22 mouse cellular contexts compared by ENCODE assay signal in genomic region chr2:168103341-168103740, GRCm38 (mm10). TPM values are rescaled to one million over a fixed set of nuclear protein-coding genes. Genes with fewer than 3 reads are reported as not detected.
DNase-seq lines count a peak whose midpoint lies in the region; ATAC-seq and TF ChIP-seq lines count a peak whose summit lies in the region.
"Had no signal": no experiment of that assay in that cellular context is flagged by ENCODE, and none has a peak within 500 bp of the region (broad histone marks: within the 10 kb centered on the region; RNA-seq: fewer than 3 reads in every experiment).

No protein-coding gene starts in this region.

- DNase-seq in liver, adult 2 months (ENCODE audit: extremely low read depth, low read depth, low spot score) = no peak
- DNase-seq in lung, postnatal 0 days (ENCODE audit: low spot score) = no peak
- DNase-seq in lung, postnatal 4 days = no peak
- no peak for DNase-seq in stomach, postnatal 0 days (ENCODE audit: low spot score)
- DNase-seq in layer of hippocampus, adult 2 months (ENCODE audit: low spot score in 2 of 2) = no peak
- DNase-seq: adrenal gland, postnatal 10 days; adrenal gland, postnatal 36 days; cerebellum, adult 2 months; cerebellum, adult 9-11 months; cerebellum, postnatal 25 days; forebrain, postnatal 0 days; gastrocnemius, adult 2 months; gastrocnemius, postnatal 14 days; heart, adult 11 months had no signal

- H3K9ac ChIP-seq in liver, adult 2 months (ENCODE audit: low read depth, low read length) = no peak overlapping the region; the same call in 1 of the 2 replicates
- H3K9ac ChIP-seq in liver, embryonic 12.5 days = no peak overlapping the region
- H3K9ac ChIP-seq in lung, postnatal 0 days (replicated peaks; ENCODE audit: low read depth) = no peak overlapping the region
- no peak overlapping the region for H3K9ac ChIP-seq in stomach, postnatal 0 days (ENCODE audit: low read length)
- H3K9ac ChIP-seq: embryonic facial prominence, embryonic 12.5 days; embryonic facial prominence, embryonic 15.5 days; forebrain, postnatal 0 days; hindbrain, embryonic 12.5 days; hindbrain, embryonic 15.5 days had no signal

- H3K36me3 ChIP-seq in liver, adult 2 months (ENCODE audit: control insufficient read depth, insufficient read depth, low read length) = no peaks in the 10 kb centered on the region
- H3K36me3 ChIP-seq in liver, embryonic 12.5 days = peaks cover 14% of the 10 kb centered on the region
- 0 out of 2 replicates have a peak, but pooled peaks cover 4% of the 10 kb centered on the region for H3K36me3 ChIP-seq in lung, postnatal 0 days (ENCODE audit: insufficient read depth, low read length)
- H3K36me3 ChIP-seq in stomach, postnatal 0 days (ENCODE audit: control insufficient read depth, insufficient read depth, low read length) = peaks cover 4% of the 10 kb centered on the region
- H3K36me3 ChIP-seq: embryonic facial prominence, embryonic 15.5 days had no signal

- peaks cover 4% of the 10 kb centered on the region; the same call in 1 of the 2 replicates for H3K79me2 ChIP-seq in liver, adult 2 months (ENCODE audit: control insufficient read depth, insufficient read depth, low read length)

- TF ChIP-seq CTCF in liver, adult 2 months (IDR thresholded peaks at IDR 0.05; ENCODE audit: low read depth, low read length) = no peak
- TF ChIP-seq CTCF in lung, postnatal 0 days (IDR thresholded peaks at IDR 0.05) = no peak
- TF ChIP-seq CTCF in stomach, postnatal 0 days (IDR thresholded peaks at IDR 0.05; ENCODE audit: low read depth) = no peak
- no peak for TF ChIP-seq CTCF in layer of hippocampus, adult 2 months (conservative IDR thresholded peaks at IDR 0.05)

- peaks cover 10% of the 10 kb centered on the region; the same call in 1 of the 2 replicates for H3K4me1 ChIP-seq in liver, adult 2 months (ENCODE audit: control insufficient read depth, insufficient read depth, low read length)
- peaks cover 3% of the 10 kb centered on the region for H3K4me1 ChIP-seq in liver, embryonic 12.5 days
- 0 out of 2 replicates have a peak, but pooled peaks cover 3% of the 10 kb centered on the region for H3K4me1 ChIP-seq in lung, postnatal 0 days (ENCODE audit: insufficient read depth, low read depth, low read length)
- no peaks in the 10 kb centered on the region for H3K4me1 ChIP-seq in stomach, postnatal 0 days (replicated peaks; ENCODE audit: control insufficient read depth, insufficient read depth)
- H3K4me1 ChIP-seq: embryonic facial prominence, embryonic 12.5 days had no signal

- 94% methylated on average over 10 of the region's 10 CpGs for WGBS in liver, adult 2 months
- WGBS in liver, embryonic 12.5 days (ENCODE audit: insufficient replicate concordance) = 69% methylated on average over 10 of the region's 10 CpGs
- WGBS in lung, postnatal 0 days = 89% methylated on average over 10 of the region's 10 CpGs
- WGBS in stomach, postnatal 0 days = 84% methylated on average over 10 of the region's 10 CpGs

- no peak overlapping the region for H3K4me2 ChIP-seq in liver, embryonic 12.5 days
- H3K4me2 ChIP-seq in lung, postnatal 0 days (replicated peaks; ENCODE audit: low read depth, low read length) = no peak overlapping the region
- H3K4me2 ChIP-seq in stomach, postnatal 0 days (replicated peaks; ENCODE audit: low read depth) = no peak overlapping the region
- H3K4me2 ChIP-seq: embryonic facial prominence, embryonic 12.5 days; embryonic facial prominence, embryonic 15.5 days; heart, embryonic 11.5 days; hindbrain, embryonic 12.5 days; hindbrain, embryonic 15.5 days had no signal

- no peak overlapping the region for H3K4me3 ChIP-seq in liver, adult 2 months (ENCODE audit: insufficient read depth, low read depth, low read length)
- H3K4me3 ChIP-seq in liver, embryonic 12.5 days = no peak overlapping the region
- no peak overlapping the region for H3K4me3 ChIP-seq in lung, postnatal 0 days (ENCODE audit: low read depth, low read length)
- H3K4me3 ChIP-seq in stomach, postnatal 0 days (ENCODE audit: low read depth, low read length) = no peak overlapping the region
- H3K4me3 ChIP-seq in layer of hippocampus, adult 2 months = no peak overlapping the region
- H3K4me3 ChIP-seq: embryonic facial prominence, embryonic 12.5 days; embryonic facial prominence, embryonic 15.5 days; gastrocnemius, adult 2 months; hindbrain, embryonic 12.5 days; hindbrain, embryonic 15.5 days had no signal

- ATAC-seq in liver, embryonic 12.5 days = no peak
- no peak for ATAC-seq in lung, postnatal 0 days
- ATAC-seq in stomach, postnatal 0 days (ENCODE audit: low FRiP score, low TSS enrichment) = no peak
- ATAC-seq: CD4-positive, CD25-positive, alpha-beta regulatory T cell, adult 4 months; forebrain, embryonic 14.5 days; forebrain, postnatal 0 days had no signal

- no peaks in the 10 kb centered on the region for H3K27me3 ChIP-seq in liver, adult 2 months (ENCODE audit: control insufficient read depth, insufficient read depth, low read length)
- H3K27me3 ChIP-seq in liver, embryonic 12.5 days (replicated peaks) = no peaks in the 10 kb centered on the region
- no peaks in the 10 kb centered on the region for H3K27me3 ChIP-seq in lung, postnatal 0 days (replicated peaks; ENCODE audit: insufficient read depth, low read length)
- no peaks in the 10 kb centered on the region for H3K27me3 ChIP-seq in stomach, postnatal 0 days (ENCODE audit: control insufficient read depth, insufficient read depth, low read length)
- H3K27me3 ChIP-seq: embryonic facial prominence, embryonic 12.5 days; embryonic facial prominence, embryonic 15.5 days; hindbrain, embryonic 12.5 days; hindbrain, embryonic 15.5 days had no signal

- TF ChIP-seq EP300 in lung, postnatal 0 days (IDR thresholded peaks at IDR 0.05) = no peak
- TF ChIP-seq EP300 in stomach, postnatal 0 days (optimal IDR thresholded peaks at IDR 0.05) = no peak

- peak overlapping the region; percentile 75; the same call in 1 of the 2 replicates for H3K27ac ChIP-seq in liver, adult 2 months (replicated peaks; ENCODE audit: insufficient read depth, low read depth, low read length)
- no peak overlapping the region for H3K27ac ChIP-seq in liver, embryonic 12.5 days
- H3K27ac ChIP-seq in lung, postnatal 0 days (ENCODE audit: low read length) = 0 out of 2 replicates have a peak overlapping the region, but pooled peaks have one; percentile 60
- peak overlapping the region; percentile 13; the same call in 1 of the 2 replicates for H3K27ac ChIP-seq in stomach, postnatal 0 days (replicated peaks)
- no peak overlapping the region for H3K27ac ChIP-seq in layer of hippocampus, adult 2 months
- H3K27ac ChIP-seq: embryonic facial prominence, embryonic 12.5 days; embryonic facial prominence, embryonic 15.5 days; gastrocnemius, adult 2 months; hindbrain, embryonic 12.5 days; hindbrain, embryonic 15.5 days had no signal

- H3K9me3 ChIP-seq in liver, embryonic 12.5 days (replicated peaks) = no peaks in the 10 kb centered on the region
- no peaks in the 10 kb centered on the region for H3K9me3 ChIP-seq in lung, postnatal 0 days (ENCODE audit: low read length)
- no peaks in the 10 kb centered on the region for H3K9me3 ChIP-seq in stomach, postnatal 0 days (ENCODE audit: control insufficient read depth, low read length)
- H3K9me3 ChIP-seq: embryonic facial prominence, embryonic 12.5 days; embryonic facial prominence, embryonic 15.5 days; hindbrain, embryonic 12.5 days; hindbrain, embryonic 15.5 days had no signal

- TF ChIP-seq POLR2A in liver, adult 2 months (IDR thresholded peaks at IDR 0.05; ENCODE audit: extremely low read depth, insufficient read depth, low read length) = no peak

RNA-seq across cellular contexts. Expression of gene Pard6b, which starts 22.5 kb away (rescaled TPM):
- 1.7 and 3.4 TPM in 2 replicates for total RNA-seq in liver, adult 2 months (2014; rRNA removed)
- 5.3 and 5.9 TPM in 2 replicates for polyA plus RNA-seq in liver, adult 2 months (2012; rRNA removed)
- polyA plus RNA-seq in liver, embryonic 12.5 days (2016; fragmentation: Nextera tagmentation; extraction: Ambion mirVana) = 4.5 and 4.9 TPM in 2 replicates
- polyA plus RNA-seq in lung, postnatal 0 days (2015; fragmentation: Nextera tagmentation; extraction: Ambion mirVana) = 47.2 and 50.5 TPM in 2 replicates
- 11.8 and 12.3 TPM in 2 replicates for polyA plus RNA-seq in stomach, postnatal 0 days (2015; fragmentation: Nextera tagmentation; extraction: Ambion mirVana)
- total RNA-seq in layer of hippocampus, adult 2 months (2021) = 1 to 10 TPM; 3.6 to 4.3 TPM

Comparison
In these comparisons a context has a peak if more than half of its experiments do, and no peak if none do; other contexts are left out.
1. H3K27ac ChIP-seq: peak in liver, adult 2 months (single experiment), lung, postnatal 0 days (single experiment) and stomach, postnatal 0 days (single experiment); none in liver, embryonic 12.5 days (single experiment) and layer of hippocampus, adult 2 months (single experiment).